Mouse (Mus musculus) CH12.LX (cell line): ENCODE data around the gene Nup188. TPM values are rescaled to one million over a fixed set of nuclear protein-coding genes. Genes with fewer than 3 reads are reported as not detected.

Source experiments
- DNase-seq: peaks from one replicate; pipeline ENCODE4 v3.0.0-alpha.2; 2013; ENCODE audit errors: extremely low read depth
- H3K27ac ChIP-seq: 2 replicates; pipeline ENCODE4 v1.5.1; 2012; ENCODE audit warnings: low read depth, mild to moderate bottlenecking, control low read depth, moderate library complexity; ENCODE audit not compliant: insufficient read depth
- H3K27me3 ChIP-seq: replicated peaks from 2 replicates; pipeline ENCODE3; 2012; ENCODE audit warnings: inconsistent platforms
- H3K36me3 ChIP-seq, 2 experiments: replicated peaks in 1 of 2; 2 replicates each; pipeline versions ENCODE3 to v1.6.1; 2012; ENCODE audit warnings: inconsistent platforms in 1 of 2, low read length in 1 of 2, mild to moderate bottlenecking in 1 of 2, mixed read lengths in 1 of 2, moderate library complexity in 1 of 2; ENCODE audit not compliant: control insufficient read depth in 1 of 2, insufficient read depth in 1 of 2
- H3K4me1 ChIP-seq, 2 experiments: 2 replicates each; pipeline ENCODE4 v1.6.1; 2012; ENCODE audit warnings: inconsistent platforms in 1 of 2, moderate library complexity in 1 of 2; ENCODE audit not compliant: insufficient read depth in 2 of 2, control insufficient read depth in 1 of 2
- H3K4me2 ChIP-seq: 2 replicates; pipeline ENCODE4 v1.6.1; 2012; ENCODE audit warnings: low read depth, mild to moderate bottlenecking, control low read depth; ENCODE audit not compliant: poor library complexity, insufficient read depth, severe bottlenecking
- H3K4me3 ChIP-seq, 3 experiments: fragments of 150-350 bp in 1 of 3; sonication (generic) in 1 of 3; replicated peaks in 1 of 3; 2 replicates each; pipeline versions ENCODE3 to v1.5.1; 2011 to 2012; ENCODE audit warnings: low read depth in 2 of 3, low read length in 2 of 3, mild to moderate bottlenecking in 2 of 3, moderate library complexity in 2 of 3, control low read depth in 1 of 3, improper control_type of control experiment in 1 of 3, inconsistent platforms in 1 of 3, mixed read lengths in 1 of 3; ENCODE audit not compliant: poor library complexity in 1 of 3
- H3K79me2 ChIP-seq: replicated peaks from 2 replicates; pipeline ENCODE4 v1.6.1; 2012; ENCODE audit warnings: mild to moderate bottlenecking, moderate library complexity; ENCODE audit not compliant: control insufficient read depth, poor library complexity, insufficient read depth, severe bottlenecking; ENCODE audit errors: extremely low read depth
- H3K9ac ChIP-seq: 2 replicates; pipeline ENCODE4 v1.6.1; 2012; ENCODE audit warnings: low read depth, mild to moderate bottlenecking, control low read depth, moderate library complexity; ENCODE audit not compliant: insufficient read depth
- H3K9me3 ChIP-seq: replicated peaks from 2 replicates; pipeline ENCODE3; 2012; ENCODE audit warnings: low read length, inconsistent platforms, mixed read lengths
- BHLHE40 ChIP-seq: IDR thresholded peaks from 2 replicates; pipeline ENCODE4 v1.6.1; 2011; ENCODE audit warnings: mild to moderate bottlenecking, low read depth, low read length, improper control_type of control experiment
- CHD1 ChIP-seq: IDR thresholded peaks from 2 replicates; pipeline ENCODE4 v1.6.1; 2012; ENCODE audit warnings: low read depth, low read length, improper control_type of control experiment, inconsistent platforms
- CHD2 ChIP-seq: IDR thresholded peaks from 2 replicates; pipeline ENCODE4 v1.6.1; 2011; ENCODE audit warnings: low read length, improper control_type of control experiment
- CTCF ChIP-seq, 2 experiments: IDR thresholded peaks in 1 of 2; conservative IDR thresholded peaks in 1 of 2; 2 replicates each; pipeline ENCODE4 v1.5.1; 2011 to 2012; ENCODE audit warnings: low read depth in 2 of 2, low read length in 2 of 2, improper control_type of control experiment in 1 of 2, inconsistent platforms in 1 of 2, mild to moderate bottlenecking in 1 of 2, moderate library complexity in 1 of 2
- E2F4 ChIP-seq: IDR thresholded peaks from 2 replicates; pipeline ENCODE4 v1.6.1; 2011; ENCODE audit warnings: low read depth, low read length, improper control_type of control experiment; ENCODE audit not compliant: insufficient replicate concordance
- ELF1 ChIP-seq: IDR thresholded peaks from 2 replicates; pipeline ENCODE4 v1.6.1; 2014; ENCODE audit warnings: low read depth, mild to moderate bottlenecking, inconsistent platforms, low read length, improper control_type of control experiment
- EP300 ChIP-seq: IDR thresholded peaks from 2 replicates; pipeline ENCODE4 v1.6.1; 2011; ENCODE audit warnings: low read length, improper control_type of control experiment
- ETS1 ChIP-seq: conservative IDR thresholded peaks from 2 replicates; pipeline ENCODE4 v1.6.1; 2012; ENCODE audit warnings: low read depth, mild to moderate bottlenecking, inconsistent platforms, low read length, improper control_type of control experiment, moderate library complexity
- GABPA ChIP-seq: IDR thresholded peaks from 2 replicates; pipeline ENCODE4 v1.6.1; 2012; ENCODE audit warnings: low read depth, low read length, improper control_type of control experiment, inconsistent platforms; ENCODE audit not compliant: insufficient replicate concordance
- HCFC1 ChIP-seq: IDR thresholded peaks from 2 replicates; pipeline ENCODE4 v1.6.1; 2012; ENCODE audit warnings: low read depth, mild to moderate bottlenecking, inconsistent platforms, low read length, improper control_type of control experiment
- IRF4 ChIP-seq: IDR thresholded peaks from 2 replicates; pipeline ENCODE4 v1.6.1; 2014; ENCODE audit warnings: low read depth, mild to moderate bottlenecking, inconsistent platforms, low read length, improper control_type of control experiment
- JUN ChIP-seq: IDR thresholded peaks from 2 replicates; pipeline ENCODE4 v1.6.1; 2011; ENCODE audit warnings: low read depth, mild to moderate bottlenecking, low read length, improper control_type of control experiment, moderate library complexity; ENCODE audit not compliant: insufficient read depth
- JUND ChIP-seq: conservative IDR thresholded peaks from 2 replicates; pipeline ENCODE4 v1.6.1; 2011; ENCODE audit warnings: low read depth, low read length, improper control_type of control experiment
- KAT2A ChIP-seq: IDR thresholded peaks from 2 replicates; pipeline ENCODE4 v1.6.1; 2012; ENCODE audit warnings: low read length, improper control_type of control experiment, inconsistent platforms; ENCODE audit not compliant: insufficient replicate concordance
- MAFK ChIP-seq: IDR thresholded peaks from 2 replicates; pipeline ENCODE4 v1.6.1; 2011; ENCODE audit warnings: low read length, improper control_type of control experiment; ENCODE audit not compliant: insufficient replicate concordance
- MAX ChIP-seq: IDR thresholded peaks from 2 replicates; pipeline ENCODE4 v1.6.1; 2011; ENCODE audit warnings: low read length, improper control_type of control experiment
- MAZ ChIP-seq: IDR thresholded peaks from 2 replicates; pipeline ENCODE4 v1.6.1; 2012; ENCODE audit warnings: low read depth, mild to moderate bottlenecking, inconsistent platforms, low read length, improper control_type of control experiment, moderate library complexity
- MEF2A ChIP-seq: IDR thresholded peaks from 2 replicates; pipeline ENCODE4 v1.6.1; 2014; ENCODE audit warnings: low read depth, mild to moderate bottlenecking, inconsistent platforms, low read length, improper control_type of control experiment, borderline replicate concordance
- MXI1 ChIP-seq: IDR thresholded peaks from 2 replicates; pipeline ENCODE4 v1.6.1; 2011; ENCODE audit warnings: mild to moderate bottlenecking, low read depth, low read length, improper control_type of control experiment
- MYC ChIP-seq: IDR thresholded peaks from 2 replicates; pipeline ENCODE4 v1.6.1; 2011; ENCODE audit warnings: low read depth, mild to moderate bottlenecking, improper control_type of control experiment, low read length
- NRF1 ChIP-seq: IDR thresholded peaks from 2 replicates; pipeline ENCODE4 v1.6.1; 2014; ENCODE audit warnings: low read depth, mild to moderate bottlenecking, inconsistent platforms, low read length, improper control_type of control experiment, moderate library complexity
- PAX5 ChIP-seq: IDR thresholded peaks from 2 replicates; pipeline ENCODE4 v1.6.1; 2012; ENCODE audit warnings: low read length, inconsistent platforms, mixed read lengths
- POLR2A ChIP-seq: IDR thresholded peaks from 2 replicates; pipeline ENCODE4 v1.6.1; 2011; ENCODE audit warnings: low read depth, mild to moderate bottlenecking, improper control_type of control experiment, low read length
- POLR2AphosphoS2 ChIP-seq: IDR thresholded peaks from 2 replicates; pipeline ENCODE4 v1.6.1; 2011; ENCODE audit warnings: low read depth, low read length, improper control_type of control experiment
- RAD21 ChIP-seq: IDR thresholded peaks from 2 replicates; pipeline ENCODE4 v1.6.1; 2011; ENCODE audit warnings: low read depth, mild to moderate bottlenecking, low read length, improper control_type of control experiment, moderate library complexity
- RCOR1 ChIP-seq: conservative IDR thresholded peaks from 2 replicates; pipeline ENCODE4 v1.6.1; 2012; ENCODE audit warnings: low read depth, mild to moderate bottlenecking, inconsistent platforms, low read length, improper control_type of control experiment
- SIN3A ChIP-seq: IDR thresholded peaks from 2 replicates; pipeline ENCODE4 v1.6.1; 2012; ENCODE audit warnings: low read length, improper control_type of control experiment, inconsistent platforms
- SMC3 ChIP-seq: IDR thresholded peaks from 2 replicates; pipeline ENCODE4 v1.6.1; 2011; ENCODE audit warnings: low read depth, low read length, improper control_type of control experiment
- TBP ChIP-seq: conservative IDR thresholded peaks from 2 replicates; pipeline ENCODE4 v1.6.1; 2011; ENCODE audit warnings: low read depth, low read length, improper control_type of control experiment
- TCF12 ChIP-seq: IDR thresholded peaks from 2 replicates; pipeline ENCODE4 v1.6.1; 2014; ENCODE audit warnings: low read depth, mild to moderate bottlenecking, inconsistent platforms, low read length, improper control_type of control experiment
- UBTF ChIP-seq: IDR thresholded peaks from 2 replicates; pipeline ENCODE4 v1.6.1; 2012; ENCODE audit warnings: low read depth, mild to moderate bottlenecking, inconsistent platforms, low read length, improper control_type of control experiment, moderate library complexity
- USF1 ChIP-seq: IDR thresholded peaks from 2 replicates; pipeline ENCODE4 v1.6.1; 2014; ENCODE audit warnings: low read depth, mild to moderate bottlenecking, inconsistent platforms, low read length, improper control_type of control experiment
- USF2 ChIP-seq: conservative IDR thresholded peaks from 2 replicates; pipeline ENCODE4 v1.6.1; 2011; ENCODE audit warnings: low read depth, low read length, improper control_type of control experiment
- ZC3H11A ChIP-seq: IDR thresholded peaks from 2 replicates; pipeline ENCODE4 v1.6.1; 2012; ENCODE audit warnings: low read depth, mild to moderate bottlenecking, inconsistent platforms, low read length, improper control_type of control experiment
- ZKSCAN1 ChIP-seq: IDR thresholded peaks from 2 replicates; pipeline ENCODE4 v1.6.1; 2012; ENCODE audit warnings: low read depth, inconsistent platforms, low read length, improper control_type of control experiment, borderline replicate concordance
- ZMIZ1 ChIP-seq: IDR thresholded peaks from 2 replicates; pipeline ENCODE4 v1.6.1; 2012; ENCODE audit warnings: low read depth, mild to moderate bottlenecking, inconsistent platforms, low read length, improper control_type of control experiment
- ZNF384 ChIP-seq: IDR thresholded peaks from 2 replicates; pipeline ENCODE4 v1.6.1; 2012; ENCODE audit warnings: low read depth, low read length, improper control_type of control experiment, inconsistent platforms
- dilution Hi-C: fragments of 300-500 bp; cut with MboI; formaldehyde crosslinking; loops from 2 replicates; pipeline ENCODE4 v1.14.3; 2020; ENCODE audit warnings: low sequenced_read_pairs; ENCODE audit not compliant: extremely low pct_unique_long_range_greater_than_20kb, extremely low pct_ligation_motif_present
- in situ Hi-C: fragments of 300-500 bp; cut with MboI; formaldehyde crosslinking; loops from 3 replicates; pipeline ENCODE4 v1.14.3; 2019; ENCODE audit warnings: low sequenced_read_pairs, low pct_ligation_motif_present, low pct_unique_long_range_greater_than_20kb, mixed read lengths
- polyA plus RNA-seq: library from polyadenylated mRNA; unstranded; fragments of >175 nt; gene quantifications from 2 replicates; pipeline ENCODE4 v1.2.1, GENCODE M21; 2012; ENCODE audit warnings: low read depth; ENCODE audit not compliant: insufficient read length
- total RNA-seq, 2 experiments: library from RNA; depleted of rRNA; stranded (reverse); fragments of 300-350 nt in 1 of 2; fragments of >200 nt in 1 of 2; gene quantifications; 2 replicates each; pipeline ENCODE4 v1.2.3; 2012 to 2014

The Nup188 gene
- total RNA-seq (2012; rRNA removed) (40.2 and 47.6 TPM in 2 replicates), total RNA-seq (2014; rRNA removed) (19.7 and 20.9 TPM in 2 replicates), polyA plus RNA-seq (58.8 and 61.2 TPM in 2 replicates)

DNA sequence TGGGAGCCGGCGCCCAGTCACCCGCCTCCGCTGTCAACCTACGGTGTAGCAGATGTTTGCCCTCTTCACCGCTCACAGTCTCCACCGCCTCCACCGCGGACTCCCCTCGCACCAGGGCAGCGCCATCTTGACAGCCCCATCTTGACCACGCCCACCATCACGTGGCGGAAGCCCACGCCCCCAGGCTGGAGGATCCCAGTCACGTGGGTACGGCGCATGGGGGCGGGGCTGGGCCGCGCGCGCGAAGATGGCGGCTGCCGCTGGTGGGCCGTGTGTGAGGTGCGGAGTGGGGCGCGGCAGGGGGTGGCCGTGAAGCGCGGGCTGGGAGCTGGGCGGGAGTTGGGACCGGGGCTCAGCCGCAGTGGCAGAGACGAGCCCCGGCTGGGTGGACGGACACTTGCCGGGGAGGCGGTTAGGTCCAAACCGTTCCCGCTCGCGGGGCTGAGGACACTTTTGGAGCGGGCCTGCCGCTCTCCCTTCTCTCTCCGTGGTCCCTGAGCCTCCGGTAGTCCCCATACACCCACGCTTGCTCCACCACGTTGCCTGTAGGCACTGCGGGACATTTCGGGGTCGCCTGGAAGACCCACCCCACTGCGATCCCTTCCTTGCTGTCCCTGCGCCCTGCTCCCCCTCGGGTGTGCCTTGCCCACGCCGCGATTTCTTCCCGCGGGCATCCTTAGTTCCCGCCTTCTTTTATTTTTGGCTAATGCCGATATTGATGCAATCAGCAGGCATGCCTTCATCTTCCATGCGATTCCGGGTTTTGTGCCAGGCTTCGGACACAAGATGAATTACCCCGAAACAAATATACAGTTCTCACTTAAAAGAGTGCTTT is at the start of gene Nup188, which contains the start of gene Dolk:
TSS of gene Nup188 (plus strand) at position 206 of the 835 bp plus-strand sequence.
TSS of gene Dolk (minus strand) at position 143 of the 835 bp plus-strand sequence.
- no peaks in the 10 kb centered on the region for H3K27me3 ChIP-seq
- H3K36me3 ChIP-seq = peaks cover 4 to 34% of the 10 kb centered on the region in 2 experiments
- in situ Hi-C loops = loop anchor here (5.0 kb wide), 1 partner anchor 99 kb away; no protein-coding TSS in a partner anchor
- peak within 1 kb of the TSS; percentile 97 to 99 (median 99) for H3K4me3 ChIP-seq
- peak within 1 kb of the TSS; percentile 91 for H3K9ac ChIP-seq
- dilution Hi-C loops = no loop called here
- peak; percentile 93 for DNase-seq
- peaks cover 47% of the 10 kb centered on the region for H3K79me2 ChIP-seq
- H3K4me2 ChIP-seq = peak within 1 kb of the TSS; percentile 94
- H3K4me1 ChIP-seq = peaks cover 8 to 31% of the 10 kb centered on the region in 2 experiments
- H3K27ac ChIP-seq = peak within 1 kb of the TSS; percentile 15; the same call in 1 of the 2 replicates
- no peaks in the 10 kb centered on the region for H3K9me3 ChIP-seq
- TF ChIP-seq ZC3H11A (no peak), GABPA (no peak), ZNF384 (no peak), ETS1 (peak; percentile 34; the same call in 1 of the 2 replicates), ZKSCAN1 (no peak), TBP (peak; percentile 74; the same call in 1 of the 2 replicates), JUN (no peak), MAZ (peak; percentile 93), TCF12 (peak; percentile 98), JUND (no peak), CHD1 (peak; percentile 0; the same call in 1 of the 2 replicates), HCFC1 (peak; percentile 80), MAX (peak; percentile 98), KAT2A (peak; percentile 80; the same call in 1 of the 2 replicates), MAFK (no peak; the same call in 1 of the 2 replicates), MXI1 (peak; percentile 94), IRF4 (peak; percentile 28; the same call in 1 of the 2 replicates), MYC (peak; percentile 55; the same call in 1 of the 2 replicates), SIN3A (peak; percentile 93), CTCF (conservative IDR thresholded peaks at IDR 0.05 in 1 of 2, IDR thresholded peaks at IDR 0.05 in 1 of 2; ENCODE audit: low read depth in 2 of 2, low read length in 2 of 2) (no peak), CHD2 (0 out of 2 replicates have a peak, but pooled peaks have one; percentile 30), RCOR1 (peak; percentile 62; the same call in 1 of the 2 replicates), UBTF (0 out of 2 replicates have a peak, but pooled peaks have one; percentile 23), NRF1 (peak; percentile 72), PAX5 (no peak), ELF1 (peak; percentile 65), USF2 (peak; percentile 94), EP300 (no peak), BHLHE40 (peak; percentile 96), ZMIZ1 (peak; percentile 93), USF1 (peak; percentile 99), POLR2AphosphoS2 (peak; percentile 61; the same call in 1 of the 2 replicates), SMC3 (no peak), MEF2A (no peak), E2F4 (peak; percentile 50; the same call in 1 of the 2 replicates), POLR2A (peak; percentile 88), RAD21 (no peak)
